Comparison of ENCODE assay signal across 22 mouse cellular contexts in genomic region chr8:124362589-124362988, GRCm38 (mm10).
DNase-seq lines count a peak whose midpoint lies in the region; ATAC-seq and TF ChIP-seq lines count a peak whose summit lies in the region.
"Had no signal": no experiment of that assay in that cellular context is flagged by ENCODE, and none has a peak within 500 bp of the region (broad histone marks: within the 10 kb centered on the region; RNA-seq: fewer than 3 reads in every experiment).

No protein-coding gene starts in this region.

- no peak overlapping the region; the same call in 1 of the 2 replicates for H3K4me2 ChIP-seq in liver, postnatal 0 days (ENCODE audit: low read depth, low read length)
- no peak overlapping the region for H3K4me2 ChIP-seq in liver, embryonic 11.5 days
- H3K4me2 ChIP-seq: forebrain, embryonic 13.5 days; heart, embryonic 11.5 days; hindbrain, embryonic 12.5 days; hindbrain, embryonic 15.5 days; intestine, embryonic 15.5 days had no signal

- TF ChIP-seq CTCF in liver, postnatal 0 days (IDR thresholded peaks at IDR 0.05; ENCODE audit: low read depth): no peak
- TF ChIP-seq CTCF in ES-Bruce4 (IDR thresholded peaks at IDR 0.05; ENCODE audit: low read depth, low read length): no peak
- TF ChIP-seq CTCF in bone marrow, adult 2 months (IDR thresholded peaks at IDR 0.05; ENCODE audit: control insufficient read depth, insufficient read depth, low read length): no peak

- WGBS in liver, postnatal 0 days (ENCODE audit: insufficient replicate concordance): 55% methylated on average over 7 of the region's 7 CpGs
- 74% methylated on average over 7 of the region's 7 CpGs for WGBS in liver, embryonic 11.5 days
- 47% methylated on average over 7 of the region's 7 CpGs for WGBS in bone marrow, adult 2 months

- peak overlapping the region; percentile 52 for H3K27ac ChIP-seq in liver, postnatal 0 days (ENCODE audit: low read depth)
- no peak overlapping the region for H3K27ac ChIP-seq in liver, embryonic 11.5 days (ENCODE audit: low read depth, low read length)
- no peak overlapping the region for H3K27ac ChIP-seq in ES-Bruce4 (ENCODE audit: insufficient read depth, low read length)
- peak overlapping the region; percentile 73 for H3K27ac ChIP-seq in bone marrow, adult 2 months (ENCODE audit: control insufficient read depth, insufficient read depth, low read depth, low read length, poor library complexity)
- H3K27ac ChIP-seq: forebrain, embryonic 10.5 days; forebrain, embryonic 13.5 days; hindbrain, embryonic 12.5 days; hindbrain, embryonic 15.5 days; intestine, embryonic 15.5 days had no signal

- no peak for DNase-seq in liver, postnatal 0 days
- DNase-seq in liver, embryonic 11.5 days (ENCODE audit: low spot score): no peak
- DNase-seq in layer of hippocampus, adult 8-10 months (ENCODE audit: low spot score in 2 of 2): no peak
- no peak for DNase-seq in layer of hippocampus, adult 9-10 months (ENCODE audit: low spot score)
- DNase-seq in gastrocnemius, postnatal 10 days: no peak
- DNase-seq: adrenal gland, postnatal 10 days; adrenal gland, postnatal 36 days; cerebellum, adult 11 months; cerebellum, adult 2 months; cerebellum, adult 9-11 months; cerebellum, postnatal 36 days; gastrocnemius, postnatal 14 days; heart, adult 11 months had no signal

- no peaks in the 10 kb centered on the region; the same call in 1 of the 2 replicates for H3K4me1 ChIP-seq in liver, postnatal 0 days (ENCODE audit: insufficient read depth)
- no peaks in the 10 kb centered on the region for H3K4me1 ChIP-seq in liver, embryonic 11.5 days (replicated peaks; ENCODE audit: control insufficient read depth, insufficient read depth, low read length)
- H3K4me1 ChIP-seq in ES-Bruce4 (ENCODE audit: control insufficient read depth, insufficient read depth, low read length): no peaks in the 10 kb centered on the region
- H3K4me1 ChIP-seq in bone marrow, adult 2 months (ENCODE audit: control insufficient read depth, insufficient read depth, low read length): no peaks in the 10 kb centered on the region; the same call in 1 of the 2 replicates
- H3K4me1 ChIP-seq: forebrain, embryonic 10.5 days; forebrain, embryonic 13.5 days; hindbrain, embryonic 12.5 days; hindbrain, embryonic 15.5 days; intestine, embryonic 15.5 days had no signal

- no peak for ATAC-seq in liver, postnatal 0 days
- no peak for ATAC-seq in liver, embryonic 11.5 days (replicated peaks; ENCODE audit: low FRiP score)
- peak; percentile 50 for ATAC-seq in megakaryocyte progenitor cell, adult 5-6 weeks (replicated peaks; ENCODE audit: poor library complexity)
- ATAC-seq: forebrain, embryonic 13.5 days; intestine, embryonic 15.5 days had no signal

- peak overlapping the region; percentile 26; the same call in 1 of the 2 replicates for H3K4me3 ChIP-seq in liver, postnatal 0 days (ENCODE audit: low read depth, low read length)
- no peak overlapping the region for H3K4me3 ChIP-seq in liver, embryonic 11.5 days (ENCODE audit: low read depth, low read length)
- H3K4me3 ChIP-seq in ES-Bruce4 (ENCODE audit: low read depth, low read length): no peak overlapping the region
- H3K4me3 ChIP-seq in bone marrow, adult 2 months (replicated peaks; ENCODE audit: control insufficient read depth, low read depth, low read length): peak overlapping the region; percentile 60
- H3K4me3 ChIP-seq: forebrain, embryonic 10.5 days; forebrain, embryonic 13.5 days; hindbrain, embryonic 12.5 days; hindbrain, embryonic 15.5 days; intestine, embryonic 15.5 days had no signal

- no peaks in the 10 kb centered on the region for H3K36me3 ChIP-seq in liver, postnatal 0 days (replicated peaks; ENCODE audit: insufficient read depth, low read length)
- no peaks in the 10 kb centered on the region for H3K36me3 ChIP-seq in liver, embryonic 11.5 days (ENCODE audit: control insufficient read depth, insufficient read depth, low read length)
- no peaks in the 10 kb centered on the region for H3K36me3 ChIP-seq in ES-Bruce4 (ENCODE audit: control insufficient read depth, insufficient read depth, low read length, poor library complexity, severe bottlenecking)
- H3K36me3 ChIP-seq: forebrain, embryonic 10.5 days; hindbrain, embryonic 12.5 days; hindbrain, embryonic 15.5 days; intestine, embryonic 15.5 days had no signal

- no peak overlapping the region for H3K9ac ChIP-seq in liver, postnatal 0 days (replicated peaks)
- H3K9ac ChIP-seq in liver, embryonic 11.5 days (ENCODE audit: low read depth, low read length): no peak overlapping the region
- 0 out of 2 replicates have a peak overlapping the region, but pooled peaks have one; percentile 42 for H3K9ac ChIP-seq in ES-Bruce4 (ENCODE audit: low read depth, poor library complexity, severe bottlenecking)
- H3K9ac ChIP-seq: forebrain, embryonic 13.5 days; hindbrain, embryonic 12.5 days; hindbrain, embryonic 15.5 days; intestine, embryonic 15.5 days had no signal

- no peaks in the 10 kb centered on the region for H3K27me3 ChIP-seq in liver, postnatal 0 days (ENCODE audit: insufficient read depth, low read length)
- H3K27me3 ChIP-seq in liver, embryonic 11.5 days (replicated peaks; ENCODE audit: control insufficient read depth, insufficient read depth, low read length): no peaks in the 10 kb centered on the region
- H3K27me3 ChIP-seq in ES-Bruce4 (ENCODE audit: control insufficient read depth, insufficient read depth, low read length, poor library complexity, severe bottlenecking): no peaks in the 10 kb centered on the region
- H3K27me3 ChIP-seq: forebrain, embryonic 13.5 days; hindbrain, embryonic 12.5 days; hindbrain, embryonic 15.5 days; intestine, embryonic 15.5 days had no signal

- no peak for TF ChIP-seq POLR2A in ES-Bruce4 (IDR thresholded peaks at IDR 0.05; ENCODE audit: insufficient read depth, low read length)
- no peak for TF ChIP-seq POLR2A in bone marrow, adult 2 months (IDR thresholded peaks at IDR 0.05; ENCODE audit: borderline replicate concordance, control insufficient read depth, low read depth, low read length)

- H3K9me3 ChIP-seq in liver, postnatal 0 days (ENCODE audit: low read length): no peaks in the 10 kb centered on the region
- no peaks in the 10 kb centered on the region for H3K9me3 ChIP-seq in liver, embryonic 11.5 days (ENCODE audit: control insufficient read depth, low read length)
- H3K9me3 ChIP-seq in ES-Bruce4 (replicated peaks; ENCODE audit: control insufficient read depth, insufficient read depth, low read length, poor library complexity, severe bottlenecking): no peaks in the 10 kb centered on the region
- H3K9me3 ChIP-seq: forebrain, embryonic 13.5 days; hindbrain, embryonic 15.5 days; intestine, embryonic 15.5 days had no signal

- TF ChIP-seq EP300 in liver, postnatal 0 days (IDR thresholded peaks at IDR 0.05; ENCODE audit: low read depth): no peak
- no peak for TF ChIP-seq EP300 in ES-Bruce4 (IDR thresholded peaks at IDR 0.05; ENCODE audit: insufficient read depth, low read depth, low read length)

Comparison
In these comparisons a context has a peak if more than half of its experiments do, and no peak if none do; other contexts are left out.
1. H3K27ac ChIP-seq: peak in liver, postnatal 0 days (single experiment) and bone marrow, adult 2 months (single experiment); none in liver, embryonic 11.5 days (single experiment) and ES-Bruce4 (single experiment).
2. H3K4me3 ChIP-seq: peak in liver, postnatal 0 days (single experiment) and bone marrow, adult 2 months (single experiment); none in liver, embryonic 11.5 days (single experiment) and ES-Bruce4 (single experiment).